Mouse (Mus musculus): ENCODE results near the gene Eqtn. TPM values are rescaled to one million over a fixed set of nuclear protein-coding genes. Genes with fewer than 3 reads are reported as not detected.

The Eqtn gene
- total RNA-seq, 1 experiment = 0.36 TPM

GRCm38 (mm10) chr4:94901780-94902179 is 26.9 kb downstream of the Eqtn start:
- no peaks in the 10 kb centered on the region for H3K4me1 ChIP-seq (ENCODE audit: control insufficient read depth in 2 of 2, insufficient read depth in 2 of 2, low read length in 2 of 2, poor library complexity in 1 of 2)
- no peak overlapping the region for H3K4me3 ChIP-seq (ENCODE audit: insufficient read depth in 1 of 2, low read depth in 1 of 2, low read length in 2 of 2, poor library complexity in 1 of 2, severe bottlenecking in 1 of 2)
- TF ChIP-seq HCFC1 (IDR thresholded peaks at IDR 0.05; ENCODE audit: borderline replicate concordance, insufficient read depth, low read length) = no peak
- no peak for TF ChIP-seq MAFK (IDR thresholded peaks at IDR 0.05; ENCODE audit: insufficient read depth, low read depth, low read length)
- TF ChIP-seq CHD2 (IDR thresholded peaks at IDR 0.05; ENCODE audit: low read depth, low read length) = no peak
- no peak for TF ChIP-seq ZC3H11A (IDR thresholded peaks at IDR 0.05; ENCODE audit: borderline replicate concordance, low read depth, low read length)
- no peak for TF ChIP-seq ZNF384 (IDR thresholded peaks at IDR 0.05; ENCODE audit: low read depth, low read length)
- no peaks in the 10 kb centered on the region for H3K9me3 ChIP-seq (ENCODE audit: control insufficient read depth, insufficient read depth, low read depth, low read length)
- H3K9ac ChIP-seq (ENCODE audit: insufficient read depth, low read depth, low read length, poor library complexity, severe bottlenecking) = no peak overlapping the region
- no peak for DNase-seq (ENCODE audit: low read depth, low spot score)
- in situ Hi-C loops (cut with MboI; ENCODE audit: low sequenced_read_pairs in 2 of 2, unreplicated experiment in 2 of 2) = loop anchor here in 1 of 2 experiments (25.0 kb wide), 1 partner anchor 214 kb away; no protein-coding TSS in a partner anchor
- H3K36me3 ChIP-seq (ENCODE audit: control insufficient read depth, insufficient read depth, low read length, poor library complexity, severe bottlenecking) = no peaks in the 10 kb centered on the region
- H3K27ac ChIP-seq (ENCODE audit: insufficient read depth, low read depth, low read length, poor library complexity, severe bottlenecking) = no peak overlapping the region

DNA sequence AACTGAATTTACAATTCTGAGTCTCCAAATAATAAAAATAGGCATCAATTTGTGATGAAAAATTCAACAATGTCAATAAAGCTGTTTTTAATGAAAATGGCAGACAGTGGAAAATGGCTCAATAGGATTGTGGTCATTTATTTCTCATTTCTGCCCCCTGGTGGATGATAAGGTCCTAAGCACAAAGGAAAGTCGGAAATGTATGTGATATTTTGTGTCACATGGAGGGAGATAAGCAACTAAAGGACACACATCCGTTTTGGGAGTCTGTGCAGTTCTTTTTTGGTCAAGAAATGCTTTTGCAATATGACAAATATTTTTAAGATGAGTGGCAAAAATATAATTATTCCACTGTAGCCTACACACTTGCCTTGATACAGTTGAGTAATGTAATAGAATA is 27.9 kb downstream of the Eqtn start:
- peak; percentile 38 for DNase-seq (ENCODE audit: low read depth, low spot score)
- TF ChIP-seq ZNF384 (IDR thresholded peaks at IDR 0.05; ENCODE audit: low read depth, low read length) (no peak), ZC3H11A (IDR thresholded peaks at IDR 0.05; ENCODE audit: borderline replicate concordance, low read depth, low read length) (peak; percentile 83)
- no peaks in the 10 kb centered on the region for H3K4me1 ChIP-seq (ENCODE audit: control insufficient read depth in 2 of 2, insufficient read depth in 2 of 2, low read length in 2 of 2, poor library complexity in 1 of 2)

More for the DNA sequence above, 27.9 kb downstream of the Eqtn start:
- no peaks in the 10 kb centered on the region for H3K9me3 ChIP-seq (ENCODE audit: control insufficient read depth, insufficient read depth, low read depth, low read length)
- in situ Hi-C loops (cut with MboI; ENCODE audit: low sequenced_read_pairs in 2 of 2, unreplicated experiment in 2 of 2) = loop anchor here in 1 of 2 experiments (25.0 kb wide), 1 partner anchor 213 kb away; no protein-coding TSS in a partner anchor
- H3K9ac ChIP-seq (ENCODE audit: insufficient read depth, low read depth, low read length, poor library complexity, severe bottlenecking) = no peak overlapping the region
- no peaks in the 10 kb centered on the region for H3K36me3 ChIP-seq (ENCODE audit: control insufficient read depth, insufficient read depth, low read length, poor library complexity, severe bottlenecking)
- no peak overlapping the region for H3K4me3 ChIP-seq (ENCODE audit: insufficient read depth in 1 of 2, low read depth in 1 of 2, low read length in 2 of 2, poor library complexity in 1 of 2, severe bottlenecking in 1 of 2)
- H3K27ac ChIP-seq (ENCODE audit: insufficient read depth, low read depth, low read length, poor library complexity, severe bottlenecking) = no peak overlapping the region

Other genes starting within 250 kb of the Eqtn start
- gene Tek, start 189.6 kb downstream of the Eqtn start, total RNA-seq (2012; rRNA removed) = 9.4 and 15.2 TPM in 2 replicates
- gene Mysm1, start 50.3 kb upstream of the Eqtn start, total RNA-seq (2012; rRNA removed) = 34.0 and 36.5 TPM in 2 replicates
- 9.5 and 16.6 TPM in 2 replicates for gene Jun, start 123.4 kb upstream of the Eqtn start, total RNA-seq (2012; rRNA removed)

Measured in ES-E14 (cell line).